8 mouse cellular contexts compared by ENCODE assay signal in the genomic region with DNA sequence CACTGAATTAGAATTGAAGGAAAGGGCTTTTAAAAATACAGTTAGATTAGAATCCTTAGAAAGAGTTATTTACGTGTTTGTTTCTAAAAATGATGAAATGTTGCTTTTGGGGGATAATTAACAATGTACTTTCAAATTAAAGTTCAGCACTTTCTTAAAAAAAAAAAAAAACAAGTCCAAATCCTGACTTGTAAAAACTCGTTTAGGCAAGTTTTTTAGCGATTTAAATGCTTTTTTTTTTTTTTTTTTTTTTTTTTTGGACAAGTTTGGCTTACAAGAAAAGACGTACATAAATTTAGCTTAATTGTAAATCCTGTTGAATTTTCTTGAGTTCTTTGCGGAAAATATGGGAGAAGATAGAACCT. TPM values are rescaled to one million over a fixed set of nuclear protein-coding genes. Genes with fewer than 3 reads are reported as not detected.
DNase-seq lines count a peak whose midpoint lies in the region; ATAC-seq and TF ChIP-seq lines count a peak whose summit lies in the region.

No protein-coding gene starts in this region.

- H3K4me2 ChIP-seq in heart, embryonic 12.5 days = no peak overlapping the region; the same call in 1 of the 2 replicates
- H3K4me2 ChIP-seq in forebrain, embryonic 15.5 days (replicated peaks) = peak overlapping the region; percentile 57
- peak overlapping the region; percentile 62 for H3K4me2 ChIP-seq in liver, embryonic 14.5 days (ENCODE audit: low read depth)

- peaks cover 27% of the 10 kb centered on the region for H3K4me1 ChIP-seq in heart, embryonic 12.5 days (replicated peaks)
- peaks cover 45% of the 10 kb centered on the region for H3K4me1 ChIP-seq in E14TG2a.4 (replicated peaks; ENCODE audit: low read depth, low read length)
- peaks cover 24% of the 10 kb centered on the region for H3K4me1 ChIP-seq in forebrain, embryonic 15.5 days
- peaks cover 9 to 18% of the 10 kb centered on the region in 2 experiments for H3K4me1 ChIP-seq in liver, embryonic 14.5 days (replicated peaks; ENCODE audit: control insufficient read depth in 2 of 2, insufficient read depth in 2 of 2, low read length in 1 of 2)

- peaks cover 6% of the 10 kb centered on the region; the same call in 1 of the 2 replicates for H3K36me3 ChIP-seq in heart, embryonic 12.5 days
- H3K36me3 ChIP-seq in E14TG2a.4 (ENCODE audit: insufficient read depth, low read length) = peaks cover 33% of the 10 kb centered on the region
- H3K36me3 ChIP-seq in forebrain, embryonic 15.5 days = no peaks in the 10 kb centered on the region
- peaks cover 19% of the 10 kb centered on the region for H3K36me3 ChIP-seq in liver, embryonic 14.5 days (replicated peaks; ENCODE audit: control insufficient read depth, insufficient read depth, low read depth)

- 18% methylated on average over 5 of the region's 5 CpGs for WGBS in heart, embryonic 12.5 days
- WGBS in forebrain, embryonic 15.5 days = 24% methylated on average over 5 of the region's 5 CpGs
- WGBS in liver, embryonic 14.5 days (ENCODE audit: insufficient replicate concordance) = 15% methylated on average over 5 of the region's 5 CpGs

- TF ChIP-seq EP300 in liver, embryonic 14.5 days (IDR thresholded peaks at IDR 0.05; ENCODE audit: low read depth) = no peak

- intact Hi-C loops in heart, postnatal 14 days (cut with DNase I) = no loop called here
- intact Hi-C loops in gastrocnemius, postnatal 36 days (cut with DNase I) = no loop called here

- peak overlapping the region; percentile 76 for H3K4me3 ChIP-seq in heart, embryonic 12.5 days
- H3K4me3 ChIP-seq in E14TG2a.4 (replicated peaks; ENCODE audit: low read length) = peak overlapping the region; percentile 92
- H3K4me3 ChIP-seq in forebrain, embryonic 15.5 days = peak overlapping the region; percentile 68
- H3K4me3 ChIP-seq in liver, embryonic 14.5 days (ENCODE audit: insufficient read depth in 1 of 2, low read depth in 2 of 2, low read length in 2 of 2) = peak overlapping the region; percentile 70 to 75; a peak in 3 of 4 replicates

- ATAC-seq in heart, embryonic 12.5 days (ENCODE audit: insufficient number of reproducible peaks, low FRiP score) = no peak
- ATAC-seq in forebrain, embryonic 15.5 days (replicated peaks) = no peak
- no peak for ATAC-seq in liver, embryonic 14.5 days (ENCODE audit: insufficient read depth)

- H3K27me3 ChIP-seq in heart, embryonic 12.5 days (replicated peaks) = no peaks in the 10 kb centered on the region
- H3K27me3 ChIP-seq in E14TG2a.4 (ENCODE audit: insufficient read depth, low read length) = no peaks in the 10 kb centered on the region
- H3K27me3 ChIP-seq in forebrain, embryonic 15.5 days = no peaks in the 10 kb centered on the region
- no peaks in the 10 kb centered on the region for H3K27me3 ChIP-seq in liver, embryonic 14.5 days (ENCODE audit: control insufficient read depth, insufficient read depth, low read length)

- H3K27ac ChIP-seq in heart, embryonic 12.5 days (ENCODE audit: poor library complexity, severe bottlenecking) = no peak overlapping the region
- no peak overlapping the region for H3K27ac ChIP-seq in forebrain, embryonic 15.5 days (replicated peaks)
- H3K27ac ChIP-seq in liver, embryonic 14.5 days = peak overlapping the region; percentile 86

- TF ChIP-seq CTCF in E14TG2a.4 (conservative IDR thresholded peaks at IDR 0.05; ENCODE audit: low read length) = no peak
- TF ChIP-seq CTCF in liver, embryonic 14.5 days (IDR thresholded peaks at IDR 0.05; ENCODE audit: low read depth) = no peak

- no peak for DNase-seq in heart, postnatal 14 days
- DNase-seq in liver, embryonic 14.5 days (ENCODE audit: low read depth in 3 of 3, low spot score in 3 of 3) = no peak
- no peak for DNase-seq in gastrocnemius, postnatal 36 days
- DNase-seq in c-Kit-positive CD71-positive TER-119-positive erythroid progenitor cells, embryonic 14.5 days (ENCODE audit: low spot score) = no peak
- DNase-seq in left cerebral cortex, adult 9 months (ENCODE audit: low spot score in 2 of 2) = no peak

- H3K9me3 ChIP-seq in heart, embryonic 12.5 days (replicated peaks) = no peaks in the 10 kb centered on the region
- no peaks in the 10 kb centered on the region for H3K9me3 ChIP-seq in E14TG2a.4 (ENCODE audit: low read length)
- no peaks in the 10 kb centered on the region for H3K9me3 ChIP-seq in forebrain, embryonic 15.5 days
- H3K9me3 ChIP-seq in liver, embryonic 14.5 days (ENCODE audit: control insufficient read depth, low read length) = no peaks in the 10 kb centered on the region

- no peak overlapping the region for H3K9ac ChIP-seq in heart, embryonic 12.5 days
- peak overlapping the region; percentile 76 for H3K9ac ChIP-seq in forebrain, embryonic 15.5 days (replicated peaks)
- H3K9ac ChIP-seq in liver, embryonic 14.5 days (replicated peaks) = peak overlapping the region; percentile 72

RNA-seq across cellular contexts. Expression of a gene that starts 1.5 kb away (rescaled TPM):
- polyA plus RNA-seq in heart, embryonic 12.5 days (2016; fragmentation: Nextera tagmentation; extraction: Ambion mirVana) = 34.4 and 37.4 TPM in 2 replicates
- 100 to 1,000 TPM; 113 to 119 TPM for total RNA-seq in heart, postnatal 14 days (2021)
- polyA plus RNA-seq in forebrain, embryonic 15.5 days (2015; fragmentation: Nextera tagmentation; extraction: Ambion mirVana) = 40.0 and 41.5 TPM in 2 replicates
- polyA plus RNA-seq in liver, embryonic 14.5 days (2012; rRNA removed) = 28.0 and 57.2 TPM in 2 replicates
- 18.0 and 18.6 TPM in 2 replicates for polyA plus RNA-seq in liver, embryonic 14.5 days (2014; fragmentation: Nextera tagmentation; extraction: Ambion mirVana)
- total RNA-seq in gastrocnemius, postnatal 36 days (2021) = 100 to 1,000 TPM in 1 of 2 experiments, 10 to 100 TPM in 1; 93.4 to 113 TPM

RNA-seq across cellular contexts. Expression of a gene that starts 19.3 kb away (rescaled TPM):
- 202 and 217 TPM in 2 replicates for polyA plus RNA-seq in heart, embryonic 12.5 days (2016; fragmentation: Nextera tagmentation; extraction: Ambion mirVana)
- total RNA-seq in heart, postnatal 14 days (2021) = 100 to 1,000 TPM; 221 to 227 TPM
- polyA plus RNA-seq in forebrain, embryonic 15.5 days (2015; fragmentation: Nextera tagmentation; extraction: Ambion mirVana) = 152 and 161 TPM in 2 replicates
- polyA plus RNA-seq in liver, embryonic 14.5 days (2012; rRNA removed) = 45.3 and 54.6 TPM in 2 replicates
- polyA plus RNA-seq in liver, embryonic 14.5 days (2014; fragmentation: Nextera tagmentation; extraction: Ambion mirVana) = 91.8 and 93.7 TPM in 2 replicates
- 100 to 1,000 TPM; 120 to 165 TPM for total RNA-seq in gastrocnemius, postnatal 36 days (2021)
